Mouse (Mus musculus) stomach, postnatal 0 days (tissue): ENCODE measurements around the gene Iqsec2. TPM values are rescaled to one million over a fixed set of nuclear protein-coding genes. Genes with fewer than 3 reads are reported as not detected.

Source experiments
- ATAC-seq: fragments of 200-750 bp; cut with Nextera tagmentation; 2 replicates; pipeline ENCODE4 v1.8.0; 2017; ENCODE audit not compliant: low FRiP score, low TSS enrichment
- DNase-seq: peaks from one replicate; pipeline ENCODE4 v3.0.0-alpha.2; 2016; ENCODE audit warnings: low spot score
- H3K27ac ChIP-seq: fragments of 300-500 bp; sonication (generic); replicated peaks from 2 replicates; pipeline ENCODE4 v1.5.1; 2014; ENCODE audit warnings: mild to moderate bottlenecking, control low read depth
- H3K27me3 ChIP-seq: fragments of 300-500 bp; sonication (generic); 2 replicates; pipeline ENCODE4 v1.6.1; 2014; ENCODE audit warnings: low read length; ENCODE audit not compliant: control insufficient read depth, insufficient read depth
- H3K36me3 ChIP-seq: fragments of 300-500 bp; sonication (generic); 2 replicates; pipeline ENCODE4 v1.6.1; 2014; ENCODE audit warnings: low read length, mixed read lengths; ENCODE audit not compliant: control insufficient read depth, insufficient read depth
- H3K4me1 ChIP-seq: fragments of 300-500 bp; sonication (generic); replicated peaks from 2 replicates; pipeline ENCODE4 v1.6.1; 2014; ENCODE audit warnings: antibody characterized with exemption; ENCODE audit not compliant: control insufficient read depth, insufficient read depth
- H3K4me2 ChIP-seq: fragments of 300-500 bp; sonication (generic); replicated peaks from 2 replicates; pipeline ENCODE4 v1.6.1; 2014; ENCODE audit warnings: low read depth, mild to moderate bottlenecking, control low read depth, moderate library complexity
- H3K4me3 ChIP-seq: fragments of 300-500 bp; sonication (generic); 2 replicates; pipeline ENCODE4 v1.5.1; 2014; ENCODE audit warnings: low read depth, low read length, control low read depth
- H3K9ac ChIP-seq: fragments of 300-500 bp; sonication (generic); 2 replicates; pipeline ENCODE4 v1.6.1; 2014; ENCODE audit warnings: mild to moderate bottlenecking, low read length, control low read depth, mixed read lengths
- H3K9me3 ChIP-seq: fragments of 300-500 bp; sonication (generic); 2 replicates; pipeline ENCODE4 v1.6.1; 2016; ENCODE audit warnings: low read length; ENCODE audit not compliant: control insufficient read depth
- CTCF ChIP-seq: IDR thresholded peaks from 2 replicates; pipeline ENCODE4 v1.5.1; 2016; ENCODE audit warnings: antibody characterized with exemption, low read depth, mild to moderate bottlenecking, moderate library complexity
- EP300 ChIP-seq: optimal IDR thresholded peaks from 2 replicates; pipeline ENCODE3; 2016; ENCODE audit warnings: antibody characterized with exemption
- WGBS: fragments of 180-500 bp; shearing (Covaris S2); extraction: QIAGEN DNeasy Blood & Tissue Kit; methylation state at CpG from one replicate; pipeline ENCODE4 v1.1.7; 2014; 5-methylcytosine and 5-hydroxymethylcytosine counted together
- polyA plus RNA-seq: library from polyadenylated mRNA; unstranded; fragments of >200 nt; fragmentation: Nextera tagmentation; extraction: Ambion mirVana; gene quantifications from 2 replicates; pipeline ENCODE4 v1.2.1, GENCODE M21; 2015

The Iqsec2 gene
- polyA plus RNA-seq, 1 experiment from 2014 or later = 3.6 TPM

DNA sequence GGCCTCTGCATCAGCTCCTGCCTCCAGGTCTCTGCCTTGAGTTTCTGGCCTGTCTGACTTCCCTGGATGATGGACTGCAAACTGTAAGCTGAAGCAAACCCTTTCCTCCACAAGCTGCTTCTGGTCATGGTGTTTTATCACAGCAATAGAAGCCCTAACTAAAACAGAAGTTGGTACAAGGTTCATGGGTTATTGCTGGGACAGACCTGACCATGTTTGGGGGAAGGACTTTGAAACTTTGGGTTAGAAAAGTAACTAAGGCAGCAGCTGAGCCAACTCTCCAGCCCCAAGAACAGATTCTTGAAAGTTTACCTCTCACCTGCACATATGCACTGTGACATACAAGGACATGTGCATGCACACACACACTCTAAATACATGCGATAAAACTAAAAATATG, 61.4 kb downstream of the Iqsec2 start:
- Histone ChIP-seq H3K4me3 (no peak overlapping the region), H3K4me2 (no peak overlapping the region), H3K36me3 (no peaks in the 10 kb centered on the region), H3K9ac (no peak overlapping the region), H3K4me1 (no peaks in the 10 kb centered on the region), H3K9me3 (no peaks in the 10 kb centered on the region), H3K27me3 (no peaks in the 10 kb centered on the region), H3K27ac (no peak overlapping the region)
- TF ChIP-seq CTCF = no peak
- DNase-seq = no peak
- 97% methylated on average over 1 of the region's 1 CpGs for WGBS
- no peak for ATAC-seq

DNA sequence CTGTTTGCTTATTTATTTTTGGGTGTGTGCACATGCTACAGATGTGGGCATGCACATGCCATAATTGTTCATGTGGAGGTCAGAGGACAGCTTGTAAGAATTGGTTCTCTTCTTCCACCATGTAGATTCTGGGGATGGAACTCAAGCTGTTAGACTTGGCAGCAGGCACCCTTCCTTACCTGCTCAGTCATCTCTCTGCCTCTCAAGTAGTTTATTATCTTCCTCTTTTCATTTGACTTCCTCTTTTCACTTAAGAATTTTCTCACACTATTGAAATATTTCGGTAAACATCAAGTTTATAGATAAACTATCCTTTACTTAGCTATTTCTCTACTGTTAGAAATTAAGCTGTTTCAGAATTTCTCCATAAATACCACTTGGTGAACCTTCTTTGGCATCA, 70.6 kb downstream of the Iqsec2 start:
- TF ChIP-seq EP300 = no peak
- TF ChIP-seq CTCF = no peak
- H3K27ac ChIP-seq = no peak overlapping the region
- no peaks in the 10 kb centered on the region for H3K4me1 ChIP-seq
- DNase-seq = no peak
- no peaks in the 10 kb centered on the region for H3K9me3 ChIP-seq
- H3K27me3 ChIP-seq = no peaks in the 10 kb centered on the region
- no peak overlapping the region for H3K4me3 ChIP-seq
- no peak for ATAC-seq
- H3K4me2 ChIP-seq = no peak overlapping the region
- 86% methylated on average over 1 of the region's 1 CpGs for WGBS
- H3K36me3 ChIP-seq = no peaks in the 10 kb centered on the region
- no peak overlapping the region for H3K9ac ChIP-seq

DNA sequence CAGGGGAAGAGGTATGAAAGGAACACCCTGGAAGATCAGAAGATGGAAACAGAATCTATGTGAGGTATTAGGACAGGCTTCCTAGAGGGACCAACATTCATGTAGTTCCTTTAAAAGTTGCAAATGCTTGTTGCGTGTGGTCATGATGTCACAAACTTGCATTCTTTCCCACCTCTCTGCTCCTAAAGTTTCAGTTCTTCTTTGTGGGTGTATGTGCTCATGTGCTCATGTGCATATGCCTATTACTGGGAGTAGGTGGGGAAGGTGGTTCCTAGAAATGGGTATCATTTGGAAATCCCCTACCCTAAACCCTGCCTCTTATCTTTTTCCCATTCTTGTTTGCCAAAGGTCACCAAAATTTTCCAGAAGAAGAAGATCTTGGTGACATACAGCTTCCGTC, 74.5 kb downstream of the Iqsec2 start:
- H3K9ac ChIP-seq = no peak overlapping the region
- H3K36me3 ChIP-seq = no peaks in the 10 kb centered on the region
- no peak for DNase-seq
- 87% methylated on average over 2 of the region's 2 CpGs for WGBS
- no peaks in the 10 kb centered on the region for H3K27me3 ChIP-seq
- no peak overlapping the region for H3K27ac ChIP-seq
- H3K4me2 ChIP-seq = no peak overlapping the region
- TF ChIP-seq EP300 (no peak), CTCF (no peak)
- H3K4me3 ChIP-seq = no peak overlapping the region
- H3K9me3 ChIP-seq = no peaks in the 10 kb centered on the region
- ATAC-seq = no peak
- H3K4me1 ChIP-seq = no peaks in the 10 kb centered on the region

- H3K4me2 ChIP-seq = no peak overlapping the region
- WGBS = 61% methylated on average over 2 of the region's 4 CpGs
- no peaks in the 10 kb centered on the region for H3K36me3 ChIP-seq
- no peak overlapping the region for H3K9ac ChIP-seq
- H3K27ac ChIP-seq = no peak overlapping the region
- H3K4me3 ChIP-seq = no peak overlapping the region
- H3K27me3 ChIP-seq = no peaks in the 10 kb centered on the region
- H3K4me1 ChIP-seq = no peaks in the 10 kb centered on the region
- no peak for DNase-seq
- H3K9me3 ChIP-seq = no peaks in the 10 kb centered on the region
- TF ChIP-seq CTCF (no peak), EP300 (no peak)
- ATAC-seq = no peak
Observed at GRCm38 (mm10) chrX:152221721-152222120, 77.7 kb downstream of the Iqsec2 start.

DNA sequence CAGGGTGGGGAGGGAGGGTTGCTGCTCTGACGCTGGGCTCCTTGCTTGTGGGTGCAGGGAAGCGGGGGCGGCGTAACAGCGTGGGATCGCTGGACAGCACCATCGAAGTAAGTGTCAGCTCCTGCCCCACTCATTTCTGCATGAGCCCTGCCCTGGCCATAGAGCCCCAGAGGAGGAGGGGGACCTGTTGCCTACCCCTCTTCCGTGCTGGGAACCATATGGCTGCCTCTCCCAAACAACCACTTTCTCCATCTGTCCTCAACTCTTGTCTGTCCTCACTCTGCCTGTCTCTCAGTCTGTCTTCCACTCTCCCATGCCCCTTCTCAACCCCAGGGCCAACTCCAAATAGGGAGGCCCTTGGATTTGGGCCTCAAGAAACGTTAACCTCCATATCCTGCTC, 78.2 kb downstream of the Iqsec2 start:
- Histone ChIP-seq H3K36me3 (no peaks in the 10 kb centered on the region), H3K9ac (no peak overlapping the region), H3K4me3 (no peak overlapping the region), H3K27ac (no peak overlapping the region), H3K4me2 (no peak overlapping the region), H3K4me1 (no peaks in the 10 kb centered on the region), H3K27me3 (no peaks in the 10 kb centered on the region), H3K9me3 (no peaks in the 10 kb centered on the region)
- DNase-seq = no peak
- WGBS = 58% methylated on average over 9 of the region's 9 CpGs
- no peak for TF ChIP-seq EP300
- no peak for TF ChIP-seq CTCF
- no peak for ATAC-seq

- Histone ChIP-seq H3K36me3 (no peaks in the 10 kb centered on the region), H3K4me2 (no peak overlapping the region), H3K9me3 (no peaks in the 10 kb centered on the region), H3K4me1 (no peaks in the 10 kb centered on the region), H3K4me3 (no peak overlapping the region), H3K9ac (no peak overlapping the region), H3K27ac (no peak overlapping the region), H3K27me3 (no peaks in the 10 kb centered on the region)
- ATAC-seq = no peak
- no peak for DNase-seq
- TF ChIP-seq EP300 (no peak), CTCF (no peak)
- WGBS = 68% methylated on average over 6 of the region's 6 CpGs
Observed at GRCm38 (mm10) chrX:152223313-152223712, 79.2 kb downstream of the Iqsec2 start.
